Mouse (Mus musculus): Measurements from ENCODE around the gene Ccdc96.

GRCm38 (mm10) chr5:36536424-36536823, 52.0 kb downstream of the Ccdc96 start:
- TF ChIP-seq POLR2A (IDR thresholded peaks at IDR 0.05; ENCODE audit: borderline replicate concordance, insufficient read depth, low read length) (no peak), CTCF (IDR thresholded peaks at IDR 0.05; ENCODE audit: borderline replicate concordance, insufficient read depth, low read depth, low read length) (no peak)
